Comparison of ENCODE assay signal across 35 mouse cellular contexts in genomic region chr7:16623131-16623530, GRCm38 (mm10). TPM values are rescaled to one million over a fixed set of nuclear protein-coding genes. Genes with fewer than 3 reads are reported as not detected.
"Had no signal": no experiment of that assay in that cellular context is flagged by ENCODE, and none has a peak within 500 bp of the region (broad histone marks: within the 10 kb centered on the region; RNA-seq: fewer than 3 reads in every experiment).

No protein-coding gene starts in this region.

- DNase-seq: gastrocnemius, postnatal 14 days; gastrocnemius, postnatal 36 days; heart, adult 11 months; heart, adult 2 months; heart, postnatal 14 days; heart, postnatal 36 days; kidney, adult 11 months; kidney, adult 9 months; kidney, postnatal 14 days; kidney, postnatal 4 days had no signal

RNA-seq across cellular contexts. Expression of gene Ceacam15, which starts 52.4 kb away (rescaled TPM):
- total RNA-seq: gastrocnemius, adult 18-20 months; gastrocnemius, adult 8-10 months; gastrocnemius, postnatal 14 days; gastrocnemius, postnatal 36 days; heart, adult 2 months; heart, postnatal 14 days; heart, postnatal 36 days; hematopoietic stem cell, adult 5-6 weeks; hindbrain, postnatal 0 days; layer of hippocampus, adult 2 months; layer of hippocampus, postnatal 10 days; layer of hippocampus, postnatal 25 days; left cerebral cortex, adult 2 months; left cerebral cortex, postnatal 14 days; left cerebral cortex, postnatal 36 days had no signal
- polyA plus RNA-seq: gonadal fat pad, adult 2 months; hindbrain, embryonic 11.5 days; hindbrain, embryonic 13.5 days; hindbrain, embryonic 15.5 days; hindbrain, postnatal 0 days; intestine, embryonic 14.5 days; intestine, embryonic 16.5 days; kidney, adult 2 months; kidney, embryonic 15.5 days; kidney, postnatal 0 days; limb, embryonic 10.5 days; limb, embryonic 12.5 days; limb, embryonic 14.5 days; liver, embryonic 12.5 days; liver, embryonic 14.5 days; liver, embryonic 16.5 days had no signal
